Mouse (Mus musculus) hindbrain, embryonic 11.5 days (tissue): ENCODE measurements around the gene Foxa2. TPM values are rescaled to one million over a fixed set of nuclear protein-coding genes. Genes with fewer than 3 reads are reported as not detected.

ENCODE experiments used
- ATAC-seq: fragments of 200-750 bp; cut with Nextera tagmentation; 2 replicates; pipeline ENCODE4 v1.8.0; 2017; ENCODE audit warnings: mild to moderate bottlenecking, moderate TSS enrichment, moderate library complexity; ENCODE audit not compliant: low FRiP score
- DNase-seq: peaks from one replicate; pipeline ENCODE4 v3.0.0-alpha.2; 2015; ENCODE audit warnings: low spot score
- H3K27ac ChIP-seq: fragments of 300-500 bp; sonication (generic); 2 replicates; pipeline ENCODE4 v1.5.1; 2014; ENCODE audit warnings: mild to moderate bottlenecking, low read depth, low read length
- H3K27me3 ChIP-seq: fragments of 300-500 bp; sonication (generic); 2 replicates; pipeline ENCODE4 v1.6.1; 2014; ENCODE audit warnings: mild to moderate bottlenecking, low read length, moderate library complexity, mixed read lengths; ENCODE audit not compliant: control insufficient read depth, insufficient read depth
- H3K36me3 ChIP-seq: fragments of 300-500 bp; sonication (generic); 2 replicates; pipeline ENCODE4 v1.6.1; 2014; ENCODE audit warnings: mild to moderate bottlenecking, low read length, moderate library complexity, mixed read lengths; ENCODE audit not compliant: control insufficient read depth, insufficient read depth
- H3K4me1 ChIP-seq: fragments of 300-500 bp; sonication (generic); replicated peaks from 2 replicates; pipeline ENCODE4 v1.6.1; 2014; ENCODE audit warnings: low read length, mixed read lengths; ENCODE audit not compliant: control insufficient read depth, insufficient read depth
- H3K4me2 ChIP-seq: fragments of 300-500 bp; sonication (generic); replicated peaks from 2 replicates; pipeline ENCODE4 v1.6.1; 2014; ENCODE audit warnings: mild to moderate bottlenecking, low read depth, low read length
- H3K4me3 ChIP-seq: fragments of 300-500 bp; sonication (generic); 2 replicates; pipeline ENCODE4 v1.5.1; 2014; ENCODE audit warnings: low read depth, low read length
- H3K9ac ChIP-seq: fragments of 300-500 bp; sonication (generic); 2 replicates; pipeline ENCODE4 v1.6.1; 2014; ENCODE audit warnings: low read depth, low read length
- H3K9me3 ChIP-seq: fragments of 300-500 bp; sonication (generic); 2 replicates; pipeline ENCODE4 v1.6.1; 2016; ENCODE audit warnings: low read length; ENCODE audit not compliant: control insufficient read depth
- WGBS: fragments of 180-500 bp; shearing (Covaris S2); extraction: QIAGEN DNeasy Blood & Tissue Kit; methylation state at CpG from one replicate; pipeline ENCODE4 v1.1.7; 2014; 5-methylcytosine and 5-hydroxymethylcytosine counted together
- polyA plus RNA-seq: library from polyadenylated mRNA; unstranded; fragments of >200 nt; fragmentation: Nextera tagmentation; extraction: Ambion mirVana; gene quantifications from 2 replicates; pipeline ENCODE4 v1.2.1, GENCODE M21; 2014

The Foxa2 gene
- polyA plus RNA-seq, 1 experiment from 2014 or later = 4.5 TPM

DNA sequence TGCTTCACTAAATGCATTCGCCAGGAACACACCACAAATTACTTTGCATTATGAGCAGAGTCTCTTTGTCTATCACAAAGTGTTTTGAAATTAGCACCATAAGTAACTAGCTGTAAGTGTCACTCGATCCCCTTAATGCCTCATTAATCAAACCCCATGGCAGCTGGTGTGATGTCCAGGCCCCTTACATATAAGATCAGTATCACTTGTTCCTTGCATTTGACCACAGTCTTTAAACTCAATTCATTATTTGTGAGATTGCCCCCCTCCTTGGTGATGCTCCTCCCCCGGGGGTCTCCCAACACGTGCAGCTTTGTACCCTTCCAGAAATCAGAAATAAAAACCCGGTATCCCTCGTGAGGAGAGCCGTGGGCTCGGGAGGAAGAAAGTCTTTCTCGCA is 25.8 kb downstream of the Foxa2 start:
- Histone ChIP-seq H3K4me1 (no peaks in the 10 kb centered on the region), H3K9ac (no peak overlapping the region), H3K9me3 (no peaks in the 10 kb centered on the region), H3K4me3 (no peak overlapping the region), H3K27me3 (peaks cover 70% of the 10 kb centered on the region), H3K4me2 (no peak overlapping the region), H3K36me3 (no peaks in the 10 kb centered on the region), H3K27ac (no peak overlapping the region)
- DNase-seq = peak; percentile 42
- ATAC-seq = peak; percentile 58; the same call in 1 of the 2 replicates
- 22% methylated on average over 9 of the region's 9 CpGs for WGBS

DNA sequence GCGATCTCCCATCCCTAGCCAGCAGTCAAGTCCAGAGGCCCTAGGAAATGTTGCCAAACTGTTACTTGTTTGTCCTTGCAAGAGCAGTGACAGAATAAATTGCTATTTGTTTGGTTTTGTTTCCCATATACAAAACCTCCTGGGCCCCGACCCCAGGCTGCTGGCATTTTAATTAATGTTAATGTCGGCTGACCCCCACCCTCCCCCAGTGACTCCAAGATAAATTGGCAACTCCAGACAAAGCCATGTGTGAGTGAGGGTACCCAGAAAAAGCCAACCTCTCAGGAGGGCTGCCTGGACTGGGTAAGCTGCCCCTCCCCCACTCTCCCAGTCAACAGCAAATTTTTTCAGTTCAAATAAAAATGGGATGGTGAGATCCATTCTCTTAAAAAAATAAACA is 26.6 kb downstream of the Foxa2 start:
- DNase-seq (no peak), ATAC-seq (peak; percentile 47; the same call in 1 of the 2 replicates)
- 13% methylated on average over 3 of the region's 3 CpGs for WGBS
- H3K4me2 ChIP-seq = no peak overlapping the region
- no peaks in the 10 kb centered on the region for H3K4me1 ChIP-seq
- no peak overlapping the region for H3K9ac ChIP-seq
- H3K27ac ChIP-seq = no peak overlapping the region
- no peak overlapping the region for H3K4me3 ChIP-seq
- H3K9me3 ChIP-seq = no peaks in the 10 kb centered on the region
- no peaks in the 10 kb centered on the region for H3K36me3 ChIP-seq
- H3K27me3 ChIP-seq = peaks cover 62% of the 10 kb centered on the region

DNA sequence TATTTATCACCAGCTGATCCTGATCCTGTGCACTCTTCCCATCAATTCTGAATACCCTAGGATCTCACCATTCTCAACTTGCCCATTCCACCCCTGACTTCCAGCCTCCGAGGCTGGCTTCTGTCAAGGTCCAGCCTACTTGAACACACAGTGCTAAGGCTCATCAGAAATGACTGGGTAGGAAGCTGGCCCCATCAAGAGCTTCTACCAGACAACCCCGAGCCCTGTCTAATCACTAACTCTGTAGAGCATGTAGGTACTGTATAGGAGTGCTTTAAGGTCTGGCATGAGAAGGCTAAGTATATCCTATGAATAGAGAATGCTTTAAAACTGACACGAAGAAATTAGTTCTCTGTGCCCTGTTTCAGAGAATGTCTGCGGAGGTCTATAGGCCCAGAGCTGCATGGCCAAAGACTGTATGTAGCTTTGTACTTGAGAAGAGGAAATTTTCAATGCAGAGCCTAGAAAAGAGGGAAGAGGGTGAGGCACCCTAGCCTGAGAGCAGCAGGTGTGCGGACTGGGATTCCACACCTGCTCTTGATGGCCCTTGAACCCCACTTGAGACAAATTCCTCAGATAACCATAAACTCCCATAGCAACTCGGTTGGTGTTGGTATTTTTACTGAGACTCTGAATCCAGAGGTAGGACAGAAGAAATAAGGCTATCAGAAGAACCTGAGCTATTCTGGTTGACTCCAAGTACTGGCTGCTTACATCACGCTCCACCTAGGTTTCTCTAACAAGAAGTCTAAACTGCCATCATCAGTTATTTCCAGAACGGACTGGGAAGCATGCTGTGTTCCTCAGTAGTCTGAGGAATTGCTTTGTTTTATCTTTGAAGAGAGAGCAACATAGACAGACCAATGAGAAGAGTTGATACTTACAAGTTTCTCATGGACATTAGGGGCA is 28.7 kb downstream of the Foxa2 start:
- Histone ChIP-seq H3K36me3 (no peaks in the 10 kb centered on the region), H3K9ac (no peak overlapping the region), H3K9me3 (no peaks in the 10 kb centered on the region), H3K4me3 (no peak overlapping the region), H3K4me2 (no peak overlapping the region), H3K27me3 (peaks cover 41% of the 10 kb centered on the region), H3K4me1 (no peaks in the 10 kb centered on the region), H3K27ac (no peak overlapping the region)
- 87% methylated on average over 8 of the region's 8 CpGs for WGBS
- DNase-seq = no peak
- no peak for ATAC-seq

DNA sequence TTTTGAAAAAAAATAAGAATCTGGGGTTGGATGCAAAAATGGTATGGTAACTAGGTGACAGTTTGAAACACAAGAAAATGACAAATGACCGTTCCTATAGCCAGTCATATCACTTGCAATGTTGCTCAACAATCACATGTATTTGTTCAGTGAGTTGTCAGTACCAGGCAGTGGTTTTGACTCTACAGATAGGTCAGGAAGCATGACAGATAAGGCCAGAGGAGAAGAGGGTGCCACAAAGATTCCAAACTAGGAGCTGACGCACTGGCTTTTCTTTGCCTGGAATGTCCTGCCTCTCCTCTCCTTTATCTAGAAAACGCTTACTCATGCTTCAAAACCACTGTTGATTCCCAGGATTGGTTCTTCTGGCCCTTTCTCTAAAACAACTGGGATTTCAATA is 33.4 kb downstream of the Foxa2 start:
- Histone ChIP-seq H3K27ac (no peak overlapping the region), H3K4me3 (no peak overlapping the region), H3K4me2 (no peak overlapping the region), H3K9me3 (no peaks in the 10 kb centered on the region), H3K27me3 (peaks cover 7% of the 10 kb centered on the region; the same call in 1 of the 2 replicates), H3K4me1 (no peaks in the 10 kb centered on the region), H3K36me3 (no peaks in the 10 kb centered on the region), H3K9ac (no peak overlapping the region)
- DNase-seq = no peak
- WGBS = 76% methylated on average over 3 of the region's 3 CpGs
- no peak for ATAC-seq

DNA sequence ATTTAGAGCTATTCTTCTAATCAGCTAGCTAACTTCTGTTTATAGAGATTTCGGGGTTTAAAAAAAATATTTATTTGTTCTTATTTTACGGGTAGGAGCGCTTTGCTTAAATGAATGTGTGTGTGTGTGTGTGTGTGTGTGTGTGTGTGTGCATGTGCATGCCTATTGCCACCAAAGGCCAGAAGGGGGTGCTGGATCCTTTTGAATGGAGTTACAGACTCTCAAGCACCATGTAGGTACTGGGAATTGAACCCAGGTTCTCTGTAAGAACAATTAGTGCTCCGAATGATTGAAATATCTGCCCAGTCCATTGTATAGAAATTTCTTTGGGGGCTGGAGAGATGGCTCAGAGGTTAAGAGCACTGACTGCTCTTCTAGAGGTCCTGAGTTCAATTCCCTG is 37.7 kb downstream of the Foxa2 start:
- 91% methylated on average over 4 of the region's 4 CpGs for WGBS
- Histone ChIP-seq H3K27ac (no peak overlapping the region), H3K9me3 (no peaks in the 10 kb centered on the region), H3K27me3 (no peaks in the 10 kb centered on the region), H3K4me3 (no peak overlapping the region), H3K4me2 (no peak overlapping the region), H3K36me3 (no peaks in the 10 kb centered on the region), H3K4me1 (no peaks in the 10 kb centered on the region), H3K9ac (no peak overlapping the region)
- ATAC-seq (no peak), DNase-seq (no peak)

DNA sequence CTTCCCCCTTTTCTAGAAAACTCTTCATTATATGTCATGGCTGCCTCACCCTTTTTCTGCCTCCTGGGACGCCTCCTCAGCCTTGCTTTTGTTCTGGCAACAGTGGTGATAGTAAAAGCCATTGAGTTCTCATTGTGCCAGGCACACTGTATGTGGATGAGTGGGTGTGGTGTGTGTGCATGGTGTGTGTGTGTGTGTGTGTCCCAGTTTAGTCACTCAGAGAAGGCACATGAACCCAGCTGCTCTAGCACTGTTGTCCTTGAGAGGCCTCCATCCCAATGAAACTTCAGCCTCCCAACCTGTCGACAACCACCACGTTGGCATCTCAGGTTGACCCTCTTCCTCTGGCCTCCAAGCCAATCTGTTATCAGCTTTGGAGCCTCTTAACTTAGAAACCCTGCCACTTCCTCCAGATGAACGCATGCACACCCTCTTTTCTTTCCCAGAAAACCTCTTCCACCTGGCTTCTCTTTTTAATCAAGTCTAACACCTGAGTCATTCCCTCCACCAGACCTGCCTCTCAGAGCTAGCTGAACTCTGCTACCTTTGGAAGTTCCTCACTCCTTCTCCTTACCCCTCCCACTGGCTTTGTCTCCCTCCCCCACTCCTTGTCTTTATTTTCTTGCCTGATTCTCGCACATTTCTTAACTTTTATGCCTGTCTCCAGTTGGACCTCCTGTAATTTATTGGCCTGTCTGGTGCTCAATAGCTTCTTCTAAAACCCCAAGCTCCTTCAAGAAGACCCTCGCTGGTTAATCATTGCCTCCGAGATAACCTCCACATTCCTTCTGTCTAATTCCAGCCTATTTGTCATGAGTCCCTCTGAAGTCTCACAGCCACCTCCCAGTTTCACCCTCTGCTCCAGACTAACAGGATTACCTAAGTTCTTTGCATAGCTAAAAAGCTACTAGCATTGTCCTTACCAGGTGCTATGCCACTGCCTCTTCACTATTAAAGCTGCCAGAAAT is 41.9 kb downstream of the Foxa2 start:
- DNase-seq = no peak
- 67% methylated on average over 7 of the region's 7 CpGs for WGBS

DNA sequence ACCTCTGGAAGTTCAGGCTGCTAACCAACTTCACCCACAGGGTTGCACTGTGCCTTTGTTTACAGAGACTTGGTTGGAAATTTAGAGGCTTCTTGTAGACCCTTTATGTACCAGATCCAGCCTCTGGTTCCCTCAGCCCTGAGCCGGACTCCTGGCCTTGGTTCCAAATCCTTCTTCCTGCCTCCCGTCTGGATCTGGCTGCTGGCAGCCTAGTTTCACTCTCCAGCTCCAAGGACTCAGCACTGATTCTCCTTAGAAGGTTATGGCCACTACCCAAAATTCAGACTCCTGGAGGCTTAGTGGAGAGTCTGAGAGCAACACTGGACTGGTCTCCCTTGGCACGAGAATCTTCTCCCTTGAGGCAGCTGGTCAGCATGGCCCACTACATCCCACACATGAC is 43.3 kb downstream of the Foxa2 start:
- Histone ChIP-seq H3K4me3 (no peak overlapping the region), H3K4me1 (no peaks in the 10 kb centered on the region), H3K27me3 (no peaks in the 10 kb centered on the region), H3K4me2 (no peak overlapping the region), H3K36me3 (no peaks in the 10 kb centered on the region), H3K9ac (no peak overlapping the region), H3K27ac (no peak overlapping the region), H3K9me3 (no peaks in the 10 kb centered on the region)
- ATAC-seq = no peak
- 92% methylated on average over 3 of the region's 3 CpGs for WGBS
- no peak for DNase-seq

More for the DNA sequence above, 41.9 kb downstream of the Foxa2 start:
- Histone ChIP-seq H3K4me3 (no peak overlapping the region), H3K4me2 (no peak overlapping the region), H3K4me1 (no peaks in the 10 kb centered on the region), H3K9ac (no peak overlapping the region), H3K36me3 (no peaks in the 10 kb centered on the region), H3K27me3 (no peaks in the 10 kb centered on the region), H3K27ac (no peak overlapping the region), H3K9me3 (no peaks in the 10 kb centered on the region)
- ATAC-seq = no peak

DNA sequence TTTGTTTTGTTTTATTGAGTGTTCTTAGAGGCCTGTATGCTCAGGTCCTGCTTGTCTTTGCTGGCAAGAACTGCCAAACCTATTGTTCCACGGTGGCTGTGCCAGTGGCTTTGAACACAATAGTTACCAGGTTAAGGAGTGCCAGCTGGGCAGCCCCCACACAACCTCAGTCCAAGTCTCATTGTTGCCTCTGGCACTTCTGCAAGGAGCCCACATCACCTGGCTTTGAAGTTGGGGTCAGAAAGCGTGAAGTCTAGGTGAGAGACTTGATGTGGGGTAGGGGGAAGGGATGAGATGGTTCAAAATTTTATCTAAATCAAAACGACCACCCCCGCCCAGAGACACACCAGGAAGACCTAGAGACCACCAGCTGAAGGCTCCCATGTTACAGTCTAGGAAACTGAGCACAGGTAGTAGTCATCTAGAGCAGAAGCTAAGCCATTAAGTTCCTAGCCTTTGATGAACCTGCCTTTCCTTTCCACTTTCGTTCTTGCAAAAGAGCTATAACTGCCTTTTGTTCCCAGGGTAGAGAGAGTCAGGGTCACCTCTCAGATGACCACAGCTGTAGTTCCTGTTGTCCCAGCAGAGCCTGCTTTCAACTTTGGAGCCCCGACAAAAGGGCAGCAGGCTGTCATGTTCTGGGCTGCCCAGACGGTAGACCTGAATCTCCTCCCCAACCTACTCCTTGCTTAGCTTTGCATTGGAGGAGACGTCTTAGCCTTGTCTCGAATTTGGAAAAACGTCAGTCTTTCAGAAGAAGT is 48.4 kb downstream of the Foxa2 start:
- H3K4me1 ChIP-seq = no peaks in the 10 kb centered on the region
- no peak for DNase-seq
- no peaks in the 10 kb centered on the region for H3K27me3 ChIP-seq
- H3K9me3 ChIP-seq = no peaks in the 10 kb centered on the region
- H3K9ac ChIP-seq = no peak overlapping the region
- no peak overlapping the region for H3K27ac ChIP-seq
- no peak overlapping the region for H3K4me2 ChIP-seq
- H3K36me3 ChIP-seq = no peaks in the 10 kb centered on the region
- no peak overlapping the region for H3K4me3 ChIP-seq
- no peak for ATAC-seq
- WGBS = 81% methylated on average over 10 of the region's 10 CpGs
